Mouse (Mus musculus): Measurements from ENCODE around the gene Setd5. TPM values are rescaled to one million over a fixed set of nuclear protein-coding genes. Genes with fewer than 3 reads are reported as not detected.

Gene Setd5
- total RNA-seq, 2 experiments from 2014 or later = 46.1 to 81.1 TPM

- no peak for ATAC-seq (ENCODE audit: poor library complexity, severe bottlenecking)
Observed at GRCm38 (mm10) chr6:113109956-113110355, 32.8 kb downstream of the Setd5 start.

GRCm38 (mm10) chr6:113120806-113121205, 43.6 kb downstream of the Setd5 start:
- ATAC-seq (ENCODE audit: poor library complexity, severe bottlenecking) = peak; percentile 89

GRCm38 (mm10) chr6:113133360-113133759, 56.2 kb downstream of the Setd5 start:
- ATAC-seq (ENCODE audit: poor library complexity, severe bottlenecking) = no peak

- no peak for ATAC-seq (ENCODE audit: poor library complexity, severe bottlenecking)
Observed at GRCm38 (mm10) chr6:113141389-113142094, 64.4 kb downstream of the Setd5 start.

GRCm38 (mm10) chr6:113144764-113145163, 67.6 kb downstream of the Setd5 start:
- ATAC-seq (ENCODE audit: poor library complexity, severe bottlenecking) = no peak

- no peak for ATAC-seq (ENCODE audit: poor library complexity, severe bottlenecking)
Observed at GRCm38 (mm10) chr6:113145249-113145648, 68.1 kb downstream of the Setd5 start.

- no peak for ATAC-seq (ENCODE audit: poor library complexity, severe bottlenecking)
Observed at GRCm38 (mm10) chr6:113154071-113154470, 76.9 kb downstream of the Setd5 start.

GRCm38 (mm10) chr6:113154886-113155285, 77.7 kb downstream of the Setd5 start:
- ATAC-seq (ENCODE audit: poor library complexity, severe bottlenecking) = no peak

GRCm38 (mm10) chr6:113156064-113156463, 78.9 kb downstream of the Setd5 start:
- no peak for ATAC-seq (ENCODE audit: poor library complexity, severe bottlenecking)

- no peak for ATAC-seq (ENCODE audit: poor library complexity, severe bottlenecking)
Observed at GRCm38 (mm10) chr6:113160106-113160505, 82.9 kb downstream of the Setd5 start.

GRCm38 (mm10) chr6:113161982-113162381, 84.8 kb downstream of the Setd5 start:
- no peak for ATAC-seq (ENCODE audit: poor library complexity, severe bottlenecking)

GRCm38 (mm10) chr6:113163513-113163912, 86.3 kb downstream of the Setd5 start:
- ATAC-seq (ENCODE audit: poor library complexity, severe bottlenecking) = no peak

- no peak for ATAC-seq (ENCODE audit: poor library complexity, severe bottlenecking)
Observed at GRCm38 (mm10) chr6:113166661-113167251, 89.6 kb downstream of the Setd5 start.

GRCm38 (mm10) chr6:113168316-113168975, 91.3 kb downstream of the Setd5 start:
- ATAC-seq (ENCODE audit: poor library complexity, severe bottlenecking) = no peak

GRCm38 (mm10) chr6:113169852-113170251, 92.7 kb downstream of the Setd5 start:
- ATAC-seq (ENCODE audit: poor library complexity, severe bottlenecking) = no peak

GRCm38 (mm10) chr6:113170651-113171050, 93.5 kb downstream of the Setd5 start:
- ATAC-seq (ENCODE audit: poor library complexity, severe bottlenecking) = no peak

GRCm38 (mm10) chr6:113172011-113172410, 94.8 kb downstream of the Setd5 start:
- ATAC-seq (ENCODE audit: poor library complexity, severe bottlenecking) = no peak

GRCm38 (mm10) chr6:113172568-113172967, 95.4 kb downstream of the Setd5 start:
- peak; percentile 70 for ATAC-seq (ENCODE audit: poor library complexity, severe bottlenecking)

GRCm38 (mm10) chr6:113175469-113175868, 98.3 kb downstream of the Setd5 start:
- ATAC-seq (ENCODE audit: poor library complexity, severe bottlenecking) = no peak

- ATAC-seq (ENCODE audit: poor library complexity, severe bottlenecking) = no peak
Observed at GRCm38 (mm10) chr6:113176613-113177012, 99.4 kb downstream of the Setd5 start.

- ATAC-seq (ENCODE audit: poor library complexity, severe bottlenecking) = no peak
Observed at GRCm38 (mm10) chr6:113178286-113179194, 101.4 kb downstream of the Setd5 start.

Measured in megakaryocyte, adult 5-6 weeks (primary cell).